Mouse (Mus musculus): ENCODE measurements around the gene Ankrd52. TPM values are rescaled to one million over a fixed set of nuclear protein-coding genes. Genes with fewer than 3 reads are reported as not detected.
A peak's percentile ranks its signal among the peaks of the same experiment; 100 is the strongest.

Gene Ankrd52
- polyA plus RNA-seq, 1 experiment from 2014 or later = 9.6 TPM

DNA sequence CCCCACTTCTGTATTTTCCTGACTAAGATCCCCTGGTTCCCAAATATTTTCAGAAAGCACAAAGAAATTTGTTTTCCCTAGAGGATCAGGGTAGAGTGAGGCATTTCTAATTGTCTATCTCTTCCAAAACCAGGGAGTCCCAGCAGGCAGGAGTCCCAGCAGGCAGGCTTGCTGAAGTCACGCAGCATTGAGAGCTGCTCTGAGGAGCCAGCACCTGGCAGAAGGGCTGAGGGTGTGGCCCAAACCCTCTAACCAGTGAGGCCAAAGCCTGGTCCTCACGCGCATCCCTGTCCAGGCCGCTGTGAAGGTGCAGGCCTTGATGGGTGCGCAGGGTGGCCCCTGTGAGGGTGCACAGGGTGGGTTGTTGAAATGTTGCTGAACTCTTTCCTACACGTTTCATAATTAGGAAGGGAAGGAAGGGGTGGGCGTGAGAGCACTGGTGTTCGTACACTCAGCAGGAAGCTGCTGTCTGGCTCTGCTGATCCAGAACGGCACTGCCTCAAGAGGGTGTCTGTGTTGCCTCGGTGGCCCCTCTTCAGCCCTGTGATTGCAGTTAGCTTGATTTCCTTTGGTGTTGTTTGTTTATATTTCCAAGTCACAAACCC lies 61.9 kb downstream of the Ankrd52 start:
- peaks cover 91% of the 10 kb centered on the region for H3K36me3 ChIP-seq
- WGBS = 83% methylated on average over 10 of the region's 10 CpGs

GRCm38 (mm10) chr10:128440407-128440806 lies 63.5 kb downstream of the Ankrd52 start:
- Histone ChIP-seq H3K27ac (no peak overlapping the region), H3K36me3 (peaks cover 75% of the 10 kb centered on the region), H3K9me3 (no peaks in the 10 kb centered on the region), H3K4me3 (no peak overlapping the region), H3K27me3 (ENCODE audit: insufficient read depth, poor library complexity, severe bottlenecking) (no peaks in the 10 kb centered on the region), H3K4me1 (replicated peaks) (no peaks in the 10 kb centered on the region)
- DNase-seq (ENCODE audit: low spot score) = no peak
- WGBS = 79% methylated on average over 10 of the region's 10 CpGs

More for the DNA sequence above, 61.9 kb downstream of the Ankrd52 start:
- no peak overlapping the region for H3K4me3 ChIP-seq
- no peaks in the 10 kb centered on the region for H3K27me3 ChIP-seq (ENCODE audit: insufficient read depth, poor library complexity, severe bottlenecking)
- H3K27ac ChIP-seq = no peak overlapping the region
- no peaks in the 10 kb centered on the region for H3K9me3 ChIP-seq
- no peaks in the 10 kb centered on the region for H3K4me1 ChIP-seq (replicated peaks)
- DNase-seq (ENCODE audit: low spot score) = no peak

GRCm38 (mm10) chr10:128441324-128442119 lies 64.6 kb downstream of the Ankrd52 start:
- H3K4me3 ChIP-seq = no peak overlapping the region
- WGBS = 90% methylated on average over 10 of the region's 10 CpGs
- no peaks in the 10 kb centered on the region for H3K4me1 ChIP-seq (replicated peaks)
- H3K27me3 ChIP-seq (ENCODE audit: insufficient read depth, poor library complexity, severe bottlenecking) = no peaks in the 10 kb centered on the region
- H3K36me3 ChIP-seq = peaks cover 64% of the 10 kb centered on the region
- no peaks in the 10 kb centered on the region for H3K9me3 ChIP-seq
- no peak for DNase-seq (ENCODE audit: low spot score)
- no peak overlapping the region for H3K27ac ChIP-seq

GRCm38 (mm10) chr10:128442718-128443117 lies 65.8 kb downstream of the Ankrd52 start:
- Histone ChIP-seq H3K9me3 (no peaks in the 10 kb centered on the region), H3K27ac (no peak overlapping the region), H3K4me1 (replicated peaks) (no peaks in the 10 kb centered on the region), H3K27me3 (ENCODE audit: insufficient read depth, poor library complexity, severe bottlenecking) (no peaks in the 10 kb centered on the region), H3K4me3 (no peak overlapping the region), H3K36me3 (peaks cover 52% of the 10 kb centered on the region)
- 93% methylated on average over 1 of the region's 1 CpGs for WGBS
- DNase-seq (ENCODE audit: low spot score) = no peak

- no peak overlapping the region for H3K27ac ChIP-seq
- H3K27me3 ChIP-seq (ENCODE audit: insufficient read depth, poor library complexity, severe bottlenecking) = no peaks in the 10 kb centered on the region
- peaks cover 35% of the 10 kb centered on the region for H3K36me3 ChIP-seq
- H3K4me3 ChIP-seq = no peak overlapping the region
- no peak for DNase-seq (ENCODE audit: low spot score)
- H3K9me3 ChIP-seq = no peaks in the 10 kb centered on the region
- no peaks in the 10 kb centered on the region for H3K4me1 ChIP-seq (replicated peaks)
- 80% methylated on average over 6 of the region's 6 CpGs for WGBS
Measured at GRCm38 (mm10) chr10:128444354-128444753, 67.4 kb downstream of the Ankrd52 start.

GRCm38 (mm10) chr10:128445407-128445806 lies 68.5 kb downstream of the Ankrd52 start:
- peaks cover 25% of the 10 kb centered on the region for H3K36me3 ChIP-seq
- H3K27me3 ChIP-seq (ENCODE audit: insufficient read depth, poor library complexity, severe bottlenecking) = no peaks in the 10 kb centered on the region
- no peak overlapping the region for H3K27ac ChIP-seq
- WGBS = 83% methylated on average over 4 of the region's 4 CpGs
- no peak for DNase-seq (ENCODE audit: low spot score)
- H3K9me3 ChIP-seq = no peaks in the 10 kb centered on the region
- H3K4me1 ChIP-seq (replicated peaks) = no peaks in the 10 kb centered on the region
- no peak overlapping the region for H3K4me3 ChIP-seq

DNA sequence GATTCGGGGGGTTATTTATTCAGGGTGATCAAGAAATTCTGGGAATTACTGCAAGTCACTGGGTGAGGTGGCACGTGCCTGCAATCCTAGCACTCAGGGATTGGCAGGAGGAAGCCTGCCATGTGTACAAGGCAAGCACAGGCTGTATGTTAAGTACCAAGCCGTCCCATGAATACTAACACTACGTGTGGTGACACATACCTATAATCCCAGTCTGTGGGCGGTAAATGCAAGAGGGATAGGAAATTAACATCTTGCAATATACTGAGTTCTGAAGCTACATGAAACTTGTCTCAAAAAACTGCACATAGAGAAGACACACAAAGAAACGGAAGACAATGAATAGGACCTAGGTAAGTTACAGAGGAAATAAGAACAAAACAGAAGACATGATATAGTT lies 74.1 kb downstream of the Ankrd52 start:
- H3K36me3 ChIP-seq = no peaks in the 10 kb centered on the region
- no peak overlapping the region for H3K4me3 ChIP-seq
- DNase-seq (ENCODE audit: low spot score) = no peak
- no peaks in the 10 kb centered on the region; the same call in 1 of the 2 replicates for H3K4me1 ChIP-seq (replicated peaks)
- no peaks in the 10 kb centered on the region for H3K9me3 ChIP-seq
- WGBS = 85% methylated on average over 6 of the region's 6 CpGs
- H3K27ac ChIP-seq = no peak overlapping the region
- H3K27me3 ChIP-seq (ENCODE audit: insufficient read depth, poor library complexity, severe bottlenecking) = no peaks in the 10 kb centered on the region

- WGBS = 83% methylated on average over 3 of the region's 3 CpGs
- DNase-seq (ENCODE audit: low spot score) = no peak
- no peaks in the 10 kb centered on the region; the same call in 1 of the 2 replicates for H3K4me1 ChIP-seq (replicated peaks)
- peaks cover 12% of the 10 kb centered on the region; the same call in 1 of the 2 replicates for H3K27me3 ChIP-seq (ENCODE audit: insufficient read depth, poor library complexity, severe bottlenecking)
- no peaks in the 10 kb centered on the region for H3K9me3 ChIP-seq
- H3K27ac ChIP-seq = no peak overlapping the region
- no peaks in the 10 kb centered on the region for H3K36me3 ChIP-seq
- no peak overlapping the region for H3K4me3 ChIP-seq
Measured at GRCm38 (mm10) chr10:128454471-128454870, 77.6 kb downstream of the Ankrd52 start.

GRCm38 (mm10) chr10:128455280-128455679 lies 78.4 kb downstream of the Ankrd52 start:
- 4% methylated on average over 6 of the region's 6 CpGs for WGBS
- H3K4me3 ChIP-seq = 0 out of 2 replicates have a peak overlapping the region, but pooled peaks have one; percentile 9
- no peaks in the 10 kb centered on the region for H3K36me3 ChIP-seq
- H3K4me1 ChIP-seq (replicated peaks) = peaks cover 6% of the 10 kb centered on the region
- H3K27ac ChIP-seq = 0 out of 2 replicates have a peak overlapping the region, but pooled peaks have one; percentile 20
- peak; percentile 77 for DNase-seq (ENCODE audit: low spot score)
- H3K27me3 ChIP-seq (ENCODE audit: insufficient read depth, poor library complexity, severe bottlenecking) = peaks cover 12% of the 10 kb centered on the region; the same call in 1 of the 2 replicates
- no peaks in the 10 kb centered on the region for H3K9me3 ChIP-seq

DNA sequence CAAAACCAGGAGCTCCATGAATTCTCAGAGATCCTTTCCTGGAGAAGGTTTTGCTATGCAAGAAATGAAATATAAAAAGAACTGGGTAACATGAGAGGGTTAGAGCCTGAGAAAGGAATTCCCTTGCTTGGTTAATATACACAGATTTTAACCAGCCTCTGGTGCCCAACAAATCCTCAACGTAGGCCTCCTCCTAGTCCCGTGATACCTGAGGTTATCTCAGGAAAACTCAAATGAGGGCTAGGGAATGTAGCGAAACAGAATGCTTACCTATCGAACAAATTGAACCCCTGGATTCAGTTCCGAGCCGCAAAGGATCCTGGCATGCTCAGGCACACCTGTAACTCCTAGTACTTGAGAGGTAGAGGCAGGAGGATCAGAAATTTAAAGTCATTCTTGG lies 80.8 kb downstream of the Ankrd52 start:
- Histone ChIP-seq H3K27ac (no peak overlapping the region), H3K27me3 (ENCODE audit: insufficient read depth, poor library complexity, severe bottlenecking) (peaks cover 21% of the 10 kb centered on the region), H3K4me3 (no peak overlapping the region), H3K9me3 (no peaks in the 10 kb centered on the region), H3K4me1 (replicated peaks) (peaks cover 15% of the 10 kb centered on the region), H3K36me3 (peaks cover 18% of the 10 kb centered on the region)
- DNase-seq (ENCODE audit: low spot score) = no peak
- WGBS = 84% methylated on average over 6 of the region's 6 CpGs

Other genes with a start within 250 kb of the Ankrd52 start
- gene Rbms2, start 196.8 kb upstream of the Ankrd52 start, polyA plus RNA-seq (2016; fragmentation: Nextera tagmentation; extraction: Ambion mirVana) = 25.7 and 28.6 TPM in 2 replicates
- 0.57 and 0.93 TPM in 2 replicates for gene Gls2, start 182.7 kb upstream of the Ankrd52 start, polyA plus RNA-seq (2016; fragmentation: Nextera tagmentation; extraction: Ambion mirVana)
- 27.3 and 27.5 TPM in 2 replicates for gene Spryd4, start 165.3 kb upstream of the Ankrd52 start, polyA plus RNA-seq (2016; fragmentation: Nextera tagmentation; extraction: Ambion mirVana)
- 0.22 and 0.24 TPM in 2 replicates for gene Mip, start 151.3 kb upstream of the Ankrd52 start, polyA plus RNA-seq (2016; fragmentation: Nextera tagmentation; extraction: Ambion mirVana)
- 65.9 and 89.7 TPM in 2 replicates for gene Timeless, start 145.1 kb upstream of the Ankrd52 start, polyA plus RNA-seq (2016; fragmentation: Nextera tagmentation; extraction: Ambion mirVana)
- gene Apon, start 123.0 kb upstream of the Ankrd52 start, polyA plus RNA-seq (2016; fragmentation: Nextera tagmentation; extraction: Ambion mirVana) = 0.54 and 0.56 TPM in 2 replicates
- gene Apof, start 108.4 kb upstream of the Ankrd52 start, polyA plus RNA-seq (2016; fragmentation: Nextera tagmentation; extraction: Ambion mirVana) = not detected in 2 replicates
- 14.6 and 19.3 TPM in 2 replicates for gene Stat2, start 106.6 kb upstream of the Ankrd52 start, polyA plus RNA-seq (2016; fragmentation: Nextera tagmentation; extraction: Ambion mirVana)
- gene Il23a, start 78.4 kb upstream of the Ankrd52 start, polyA plus RNA-seq (2016; fragmentation: Nextera tagmentation; extraction: Ambion mirVana) = not detected in 2 replicates
- gene Pan2, start 73.8 kb upstream of the Ankrd52 start, polyA plus RNA-seq (2016; fragmentation: Nextera tagmentation; extraction: Ambion mirVana) = 42.5 and 43.7 TPM in 2 replicates
- gene Cnpy2, start 54.7 kb upstream of the Ankrd52 start, polyA plus RNA-seq (2016; fragmentation: Nextera tagmentation; extraction: Ambion mirVana) = 252 and 259 TPM in 2 replicates
- gene Cs, start 39.4 kb upstream of the Ankrd52 start, polyA plus RNA-seq (2016; fragmentation: Nextera tagmentation; extraction: Ambion mirVana) = 231 and 232 TPM in 2 replicates
- gene Coq10a, start 8.1 kb upstream of the Ankrd52 start, polyA plus RNA-seq (2016; fragmentation: Nextera tagmentation; extraction: Ambion mirVana) = 14.5 and 21.6 TPM in 2 replicates
- 0.55 TPM in 1 of 2 replicates, not detected in the other for gene Slc39a5, start 24.1 kb downstream of the Ankrd52 start, polyA plus RNA-seq (2016; fragmentation: Nextera tagmentation; extraction: Ambion mirVana)
- gene Nabp2, start 34.4 kb downstream of the Ankrd52 start, polyA plus RNA-seq (2016; fragmentation: Nextera tagmentation; extraction: Ambion mirVana) = 144 and 147 TPM in 2 replicates
- gene Rnf41, start 34.5 kb downstream of the Ankrd52 start, polyA plus RNA-seq (2016; fragmentation: Nextera tagmentation; extraction: Ambion mirVana) = 46.7 and 48.0 TPM in 2 replicates
- gene Smarcc2, start 82.1 kb downstream of the Ankrd52 start, polyA plus RNA-seq (2016; fragmentation: Nextera tagmentation; extraction: Ambion mirVana) = 72.2 and 106 TPM in 2 replicates
- 866 and 958 TPM in 2 replicates for gene Myl6, start 117.0 kb downstream of the Ankrd52 start, polyA plus RNA-seq (2016; fragmentation: Nextera tagmentation; extraction: Ambion mirVana)
- 2.8 TPM in 2 replicates for gene Myl6b, start 121.6 kb downstream of the Ankrd52 start, polyA plus RNA-seq (2016; fragmentation: Nextera tagmentation; extraction: Ambion mirVana)
- gene Esyt1, start 148.8 kb downstream of the Ankrd52 start, polyA plus RNA-seq (2016; fragmentation: Nextera tagmentation; extraction: Ambion mirVana) = 20.2 and 22.0 TPM in 2 replicates
- gene Zc3h10, start 170.7 kb downstream of the Ankrd52 start, polyA plus RNA-seq (2016; fragmentation: Nextera tagmentation; extraction: Ambion mirVana) = 16.9 and 19.9 TPM in 2 replicates
- 2,868 and 3,332 TPM in 2 replicates for gene Rpl41, start 172.2 kb downstream of the Ankrd52 start, polyA plus RNA-seq (2016; fragmentation: Nextera tagmentation; extraction: Ambion mirVana)
- 205 and 257 TPM in 2 replicates for gene Pa2g4, start 188.9 kb downstream of the Ankrd52 start, polyA plus RNA-seq (2016; fragmentation: Nextera tagmentation; extraction: Ambion mirVana)
- 5.0 and 13.5 TPM in 2 replicates for gene Erbb3, start 212.5 kb downstream of the Ankrd52 start, polyA plus RNA-seq (2016; fragmentation: Nextera tagmentation; extraction: Ambion mirVana)
- gene Rps26, start 249.6 kb downstream of the Ankrd52 start, polyA plus RNA-seq (2016; fragmentation: Nextera tagmentation; extraction: Ambion mirVana) = 472 and 519 TPM in 2 replicates

All from hindbrain, embryonic 10.5 days (tissue).